Mouse (Mus musculus): ENCODE data around the gene Cdh13. TPM values are rescaled to one million over a fixed set of nuclear protein-coding genes. Genes with fewer than 3 reads are reported as not detected.

Gene Cdh13
- total RNA-seq, 2 experiments from 2014 or later: 5.9 to 12.6 TPM

DNA sequence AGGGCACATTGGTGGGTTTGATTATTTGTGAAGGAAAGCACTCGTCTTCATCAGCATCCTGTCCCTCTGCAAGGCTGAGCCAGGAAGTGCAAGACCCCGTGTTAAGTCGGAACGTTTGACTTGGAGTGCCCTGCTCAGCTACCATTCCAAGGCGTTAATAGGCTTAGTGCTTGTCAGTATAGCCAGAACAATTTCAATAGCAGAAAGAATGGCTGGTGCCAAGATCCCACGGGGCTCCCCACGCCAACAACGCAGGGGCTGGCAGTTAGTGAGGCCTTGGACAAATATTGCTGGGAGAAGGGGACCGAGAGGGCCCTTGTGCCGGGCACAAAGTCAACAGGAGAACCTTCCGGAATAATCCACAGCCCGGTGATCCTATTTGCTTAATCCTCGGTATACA, 897.1 kb downstream of the Cdh13 start:
- DNase-seq (ENCODE audit: low spot score in 2 of 2): no peak

DNA sequence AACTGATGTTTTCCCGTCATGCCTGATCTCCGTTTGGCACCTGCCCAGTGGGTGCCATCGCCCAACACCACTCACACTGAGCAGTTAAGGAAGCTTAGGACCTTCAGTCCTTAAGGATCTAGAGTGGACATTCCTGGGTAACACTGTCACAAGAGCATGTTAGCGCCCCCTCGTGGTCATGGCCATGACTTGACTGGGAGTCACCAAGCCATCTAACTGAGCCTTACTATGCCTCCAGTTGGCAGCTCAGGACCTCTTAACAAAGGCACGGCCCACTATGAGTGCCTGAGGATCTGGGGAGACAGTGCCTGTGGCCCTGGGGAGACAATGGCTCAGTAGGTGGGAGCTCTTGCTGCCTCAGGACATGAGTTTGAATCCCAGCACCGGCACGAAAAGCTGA, 912.2 kb downstream of the Cdh13 start:
- DNase-seq (ENCODE audit: low spot score in 2 of 2): peak; percentile 3 to 40

DNA sequence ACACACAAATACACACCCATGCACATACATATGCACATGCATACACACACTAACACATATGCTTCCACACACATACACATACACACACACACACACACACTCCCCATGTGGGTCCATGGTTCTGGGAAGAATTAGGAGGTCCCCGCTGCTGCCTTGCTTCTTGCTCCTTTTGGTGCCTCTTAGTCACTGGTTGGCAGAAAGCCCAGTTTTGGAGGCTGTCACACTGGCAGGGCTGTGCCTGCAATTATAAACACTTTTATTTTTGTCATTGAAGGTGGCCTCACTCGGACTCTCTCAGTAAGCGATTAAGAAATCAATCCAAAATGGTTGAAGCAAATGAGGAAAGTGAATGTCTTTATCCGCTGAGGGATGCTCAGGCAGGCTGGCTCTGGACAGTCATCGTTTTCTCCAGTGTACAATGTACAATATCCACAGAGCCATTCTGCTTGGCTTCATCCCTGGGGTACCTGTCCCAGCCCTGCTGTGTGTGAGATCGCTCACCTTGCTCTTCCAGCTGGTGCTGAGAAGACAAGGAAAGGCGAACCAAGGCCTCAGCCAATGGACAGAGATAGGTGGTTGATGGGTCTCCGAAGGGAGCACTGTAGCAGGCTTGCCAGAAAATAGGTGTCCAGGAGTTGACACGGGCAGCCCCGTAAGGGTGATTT, 913.1 kb downstream of the Cdh13 start:
- DNase-seq (ENCODE audit: low spot score in 2 of 2): peak in 1 of 2 experiments; percentile 57

DNA sequence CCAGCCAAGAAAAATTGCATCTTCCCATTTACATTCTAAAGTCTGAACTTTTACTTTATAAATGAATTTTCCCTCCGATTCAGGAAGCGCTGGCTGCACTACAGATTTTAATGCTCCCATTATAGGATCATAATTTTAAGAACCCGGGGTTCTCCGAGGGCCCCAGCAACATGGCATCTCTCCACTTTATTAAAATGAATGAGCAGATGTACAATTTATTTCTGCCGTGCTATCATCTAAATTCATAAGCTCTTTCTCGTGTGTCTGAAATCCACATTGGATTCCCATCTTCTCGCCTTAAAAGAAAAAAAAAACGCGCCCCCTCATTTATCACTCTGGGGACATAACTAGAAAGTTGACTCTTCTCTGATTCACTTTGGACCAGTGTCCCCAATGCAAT, 925.0 kb downstream of the Cdh13 start:
- no peak for DNase-seq (ENCODE audit: low spot score in 2 of 2)

DNA sequence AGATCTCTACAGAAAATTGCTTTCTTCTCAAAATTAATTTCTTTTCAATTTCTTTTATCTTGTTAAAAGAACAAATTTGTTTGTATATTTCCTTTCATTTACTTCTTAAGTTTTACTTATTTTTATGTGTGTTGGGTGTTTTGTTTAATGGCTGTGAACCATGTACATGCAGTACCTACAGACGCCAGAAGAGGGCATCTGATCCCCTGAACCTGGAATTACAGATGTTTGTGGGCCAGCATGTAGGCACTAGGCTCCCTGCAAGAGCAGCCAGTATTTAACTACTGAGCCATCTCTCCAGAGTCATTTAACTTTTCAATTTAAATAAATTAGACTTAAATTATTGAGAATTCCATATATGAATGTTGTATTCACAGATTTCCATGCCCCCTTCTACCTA, 941.0 kb downstream of the Cdh13 start:
- peak; percentile 46 to 57 for DNase-seq (ENCODE audit: low spot score in 2 of 2)

DNA sequence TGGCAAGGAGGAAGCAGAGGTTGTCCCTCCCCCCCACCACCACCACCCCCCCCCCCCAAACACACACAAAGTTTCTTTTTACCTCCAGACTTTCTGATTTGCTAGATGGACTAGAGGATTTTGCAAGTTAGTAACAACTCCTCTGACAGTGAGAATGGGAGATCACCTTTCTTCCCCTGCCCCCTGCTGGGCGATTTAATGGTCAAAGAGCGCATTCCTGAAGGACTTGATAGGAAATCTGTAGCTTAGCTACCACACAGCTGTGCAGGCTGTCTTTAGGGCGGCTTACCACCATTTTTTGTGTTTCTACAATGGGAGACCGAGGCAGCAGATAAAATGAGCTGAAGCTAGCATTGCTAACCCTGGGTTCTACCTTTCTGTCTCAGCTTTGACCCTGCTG, 961.6 kb downstream of the Cdh13 start:
- DNase-seq (ENCODE audit: low spot score in 2 of 2): no peak

DNA sequence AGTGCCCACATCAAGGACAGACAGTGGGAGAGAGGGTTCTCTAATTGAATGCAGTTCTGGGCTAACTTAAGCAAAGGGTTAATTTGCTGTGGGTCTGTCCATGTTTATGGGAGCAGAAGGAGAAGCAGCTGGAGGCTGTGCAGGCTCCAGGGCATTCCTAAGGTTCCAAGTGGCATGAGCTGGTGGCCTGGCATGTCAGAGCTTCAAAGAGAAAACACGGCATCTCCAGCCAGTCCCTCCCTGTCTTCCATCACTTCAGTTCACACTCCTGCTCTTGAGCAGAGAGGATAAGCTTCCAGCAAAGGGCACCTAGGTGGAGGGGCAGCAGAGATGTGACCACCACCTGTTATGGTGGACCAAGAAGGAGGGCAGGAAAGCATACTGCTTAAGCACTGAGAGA, 962.1 kb downstream of the Cdh13 start:
- no peak for DNase-seq (ENCODE audit: low spot score in 2 of 2)

DNA sequence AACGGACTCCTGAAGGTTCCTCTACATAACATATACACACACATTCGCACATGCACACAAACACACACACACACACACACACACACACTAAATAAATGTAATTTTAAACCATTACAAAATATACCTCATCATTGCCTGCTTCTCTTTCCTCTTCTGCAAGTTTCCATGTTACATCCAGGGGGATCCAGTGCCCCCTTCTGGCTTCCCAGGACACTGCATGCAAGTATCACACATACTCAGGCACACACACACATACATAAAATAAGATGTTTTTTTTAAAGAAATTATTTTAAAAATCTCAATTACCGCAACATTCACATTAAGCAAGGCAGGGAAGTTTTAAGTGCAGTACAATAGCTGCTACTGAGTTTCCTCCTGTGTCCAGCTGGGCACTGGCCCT, 970.8 kb downstream of the Cdh13 start:
- DNase-seq (ENCODE audit: low spot score in 2 of 2): no peak

DNA sequence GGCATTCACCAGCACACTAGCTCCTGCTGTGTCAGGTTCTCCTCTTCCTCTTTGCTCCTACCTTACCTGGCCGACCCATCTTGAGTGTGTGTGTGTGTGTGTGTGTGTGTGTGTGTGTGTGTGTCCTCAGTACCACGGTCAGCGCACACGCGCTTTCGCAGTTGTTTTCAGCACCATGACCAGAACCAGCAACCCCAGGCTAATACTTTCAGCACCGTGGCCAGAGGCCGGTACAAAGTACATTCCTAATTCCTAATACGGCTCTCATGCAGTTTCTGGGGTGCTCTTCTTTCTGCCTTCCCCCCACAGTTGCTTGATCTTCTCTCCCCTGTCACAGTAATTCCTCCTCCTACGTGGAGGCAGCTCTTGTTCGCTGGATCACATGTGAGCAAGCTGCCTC, 975.1 kb downstream of the Cdh13 start:
- no peak for DNase-seq (ENCODE audit: low spot score in 2 of 2)

DNA sequence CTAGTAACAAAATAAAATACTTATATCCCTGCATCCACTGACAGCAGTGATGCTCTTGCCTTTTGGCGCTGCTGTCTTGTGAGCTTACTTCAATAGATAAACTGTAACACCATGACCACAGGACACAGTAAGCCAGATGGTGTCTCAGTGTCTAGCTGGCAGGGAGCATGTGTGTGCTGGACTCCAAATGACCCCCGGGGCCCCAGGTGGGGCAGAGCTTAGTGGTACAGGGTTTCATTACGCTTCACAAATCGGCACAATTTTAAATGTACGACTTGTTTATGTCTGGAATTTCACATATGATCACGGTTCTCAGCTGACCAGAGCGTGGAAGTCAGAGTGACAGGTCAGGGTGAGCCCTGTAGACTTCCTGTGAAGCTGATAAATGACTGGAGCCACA, 980.2 kb downstream of the Cdh13 start:
- no peak for DNase-seq (ENCODE audit: low spot score in 2 of 2)

DNA sequence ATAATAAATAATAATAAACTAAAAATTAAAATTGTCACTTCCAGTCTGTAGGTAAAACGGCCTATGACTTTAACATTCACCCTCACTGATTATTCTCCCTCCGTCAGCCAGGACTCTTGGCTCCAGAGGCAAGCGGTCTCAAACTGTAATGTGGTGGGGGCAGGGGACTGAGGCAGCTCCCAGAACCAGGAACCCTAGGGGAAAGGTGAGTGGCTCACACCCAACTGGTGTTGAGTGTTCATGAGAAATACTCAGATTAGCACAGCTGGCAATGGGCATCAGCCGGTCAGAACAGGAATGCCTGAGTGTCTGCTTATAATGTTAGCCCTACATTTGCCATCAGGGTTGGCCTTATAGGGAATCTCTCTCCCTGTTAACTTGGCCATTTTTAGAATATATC, 982.8 kb downstream of the Cdh13 start:
- no peak for DNase-seq (ENCODE audit: low spot score in 2 of 2)

DNA sequence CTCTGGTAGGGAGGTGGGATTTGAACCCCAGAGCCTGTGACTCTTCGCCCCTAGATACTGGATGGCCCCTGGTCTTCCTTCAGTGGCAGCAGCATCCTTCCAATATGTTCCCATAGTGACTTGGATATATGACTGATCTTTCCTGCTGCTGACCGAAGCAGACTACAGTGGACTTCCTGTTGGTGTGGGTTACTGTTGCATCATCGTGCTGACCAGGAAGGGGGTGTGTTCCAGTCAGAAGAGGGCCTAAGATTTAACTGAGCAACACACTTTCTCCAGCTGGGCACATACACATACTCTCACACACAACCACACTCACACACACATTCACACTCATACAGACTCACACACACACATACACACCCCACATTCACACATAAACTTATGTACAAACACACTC, 986.0 kb downstream of the Cdh13 start:
- DNase-seq (ENCODE audit: low spot score in 2 of 2): no peak

DNA sequence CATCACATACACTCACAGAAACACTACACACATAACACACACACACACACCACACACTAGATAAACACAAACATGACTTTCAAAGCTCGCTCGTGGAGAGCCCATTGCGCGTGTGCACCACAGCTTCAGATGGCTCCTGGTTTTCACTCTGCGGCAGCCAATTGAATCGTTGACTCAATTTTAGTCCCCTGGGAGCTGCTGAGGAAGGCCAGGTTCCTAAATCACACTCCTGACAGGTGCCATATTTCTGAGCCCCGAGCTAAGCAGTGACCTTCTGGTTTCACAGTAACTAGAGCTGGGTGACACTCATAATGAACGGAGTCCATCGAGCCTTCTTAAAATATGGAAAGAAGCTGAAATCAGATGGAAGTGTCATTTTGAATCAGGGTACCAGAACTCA, 986.8 kb downstream of the Cdh13 start:
- DNase-seq (ENCODE audit: low spot score in 2 of 2): no peak

DNA sequence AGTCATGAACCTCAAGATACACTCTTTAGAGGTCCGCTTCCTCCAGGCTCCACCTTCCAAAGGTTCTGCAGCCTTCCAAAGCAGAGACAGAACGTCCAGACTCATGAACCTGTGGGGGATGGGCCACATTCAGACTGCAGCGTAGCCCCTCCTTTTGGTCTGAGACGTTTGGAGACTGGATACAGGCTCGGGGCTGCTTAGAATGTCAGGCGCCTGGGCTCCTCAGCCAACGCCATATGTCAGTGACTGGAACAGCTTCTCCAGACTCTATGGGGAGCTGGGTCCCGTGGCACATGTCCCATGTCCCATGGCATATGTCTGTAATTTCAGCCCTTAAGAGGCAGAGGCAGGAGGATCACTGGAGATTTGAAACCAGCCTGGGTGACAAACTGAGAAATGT, 989.4 kb downstream of the Cdh13 start:
- DNase-seq (ENCODE audit: low spot score in 2 of 2): no peak

DNA sequence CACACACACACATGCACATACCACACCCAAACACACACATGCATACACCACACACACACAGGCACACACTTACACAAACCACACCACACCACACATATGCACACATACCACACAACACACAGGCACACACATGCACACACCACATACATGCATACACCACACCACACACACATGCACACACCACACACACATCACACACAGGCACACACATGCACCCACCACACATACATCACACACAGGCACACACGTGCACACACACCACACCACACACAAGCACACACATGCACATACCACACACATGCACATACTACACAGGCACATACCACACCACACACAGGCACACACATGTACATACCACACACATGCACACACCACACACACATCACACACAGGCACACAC, 991.9 kb downstream of the Cdh13 start:
- DNase-seq (ENCODE audit: low spot score in 2 of 2): no peak

DNA sequence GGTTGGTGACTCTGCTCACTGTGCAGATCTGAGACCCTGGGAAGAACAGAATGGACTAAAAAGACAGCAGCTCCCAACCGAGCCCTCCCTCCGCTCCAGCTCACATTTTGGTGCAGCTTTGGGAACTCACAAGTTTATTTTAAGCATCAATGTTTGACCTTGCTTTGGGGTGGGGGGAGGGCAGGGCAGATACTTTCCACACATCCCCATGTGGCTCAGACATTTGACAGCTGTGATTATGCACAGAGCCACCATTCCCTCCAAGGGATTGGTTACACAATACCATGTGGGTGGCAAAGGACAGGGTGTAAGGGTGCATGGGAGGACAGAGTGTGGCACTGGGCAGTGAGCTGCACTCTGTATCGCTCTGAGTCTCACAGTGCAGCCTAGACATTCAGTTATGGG, 993.5 kb downstream of the Cdh13 start:
- no peak for DNase-seq (ENCODE audit: low spot score in 2 of 2)

DNA sequence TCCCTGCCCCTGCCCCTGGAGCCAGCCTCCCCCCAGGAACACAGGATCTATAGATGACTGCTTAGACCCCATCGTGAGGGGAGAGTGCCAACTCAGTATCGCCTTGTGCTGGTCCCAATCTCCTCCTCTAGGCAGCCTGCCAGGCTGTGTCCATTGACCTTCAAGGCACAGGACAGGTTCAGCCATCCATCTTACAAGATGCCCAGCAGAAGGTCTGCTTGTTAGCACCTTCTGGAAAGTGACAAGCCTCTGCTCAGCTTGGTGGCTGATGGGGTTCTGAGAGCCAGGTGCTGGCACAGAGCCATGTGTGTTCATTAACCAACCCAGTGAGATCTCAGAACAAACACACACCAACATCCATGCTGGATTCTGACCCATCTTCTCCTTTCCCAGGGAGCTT, 998.2 kb downstream of the Cdh13 start:
- no peak for DNase-seq (ENCODE audit: low spot score in 2 of 2)

DNA sequence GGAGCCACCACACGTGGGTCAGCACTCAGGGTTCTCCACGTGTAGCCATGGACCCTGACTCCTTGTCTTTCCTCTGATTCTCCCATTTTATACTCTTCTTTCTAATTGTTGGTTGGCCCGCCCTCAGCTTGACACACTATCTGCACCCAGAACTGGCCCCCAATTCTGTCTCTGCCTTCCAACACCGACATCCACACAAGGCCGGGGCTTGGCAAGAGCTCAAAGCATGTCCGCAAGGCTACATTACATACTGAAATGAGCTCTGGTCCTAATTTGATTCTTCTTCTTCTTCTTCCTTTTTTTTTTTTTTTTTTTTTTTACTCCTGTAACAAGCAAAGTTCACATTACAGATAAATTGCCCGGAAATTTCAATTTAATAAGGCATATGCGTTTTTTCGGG, 1001.0 kb downstream of the Cdh13 start:
- no peak for DNase-seq (ENCODE audit: low spot score in 2 of 2)

DNA sequence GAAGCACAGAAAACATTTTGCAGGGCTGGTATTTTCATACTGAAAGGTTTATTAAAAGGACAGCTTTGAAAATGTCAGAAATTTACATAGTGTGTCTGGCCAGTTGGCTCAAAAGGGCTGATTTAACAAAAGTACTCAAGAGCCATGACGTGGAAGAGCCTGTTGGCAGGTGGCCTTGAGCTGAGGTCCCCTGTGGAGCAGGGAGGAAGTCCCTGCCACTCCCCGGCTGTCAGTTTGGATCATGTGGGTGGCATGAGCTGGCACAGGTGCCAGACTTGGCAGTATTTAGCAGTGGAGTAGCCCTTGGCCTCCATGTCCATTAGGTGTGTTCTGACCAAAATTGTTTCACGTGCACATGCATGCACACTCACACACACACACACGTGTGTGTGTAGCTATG, 1001.4 kb downstream of the Cdh13 start:
- DNase-seq (ENCODE audit: low spot score in 2 of 2): no peak

DNA sequence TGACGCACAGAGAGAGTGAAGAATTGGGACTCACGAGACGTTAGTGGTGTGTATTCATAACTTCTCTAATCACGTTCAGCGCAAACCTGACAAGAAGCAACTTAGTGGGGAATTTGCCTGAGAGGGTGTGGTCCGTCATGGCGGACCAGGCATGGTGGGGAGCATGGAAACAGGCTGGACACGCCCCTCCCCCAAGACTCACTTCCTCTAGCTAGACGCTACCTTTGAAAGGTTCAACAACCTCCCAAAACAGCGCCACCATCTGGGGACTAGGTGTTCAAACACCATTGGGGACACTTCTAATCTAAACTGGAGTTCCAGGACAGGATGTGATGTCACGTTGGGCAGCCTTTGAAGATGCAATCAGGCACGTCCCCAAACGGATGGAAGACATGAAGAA, 1011.9 kb downstream of the Cdh13 start:
- no peak for DNase-seq (ENCODE audit: low spot score in 2 of 2)

DNA sequence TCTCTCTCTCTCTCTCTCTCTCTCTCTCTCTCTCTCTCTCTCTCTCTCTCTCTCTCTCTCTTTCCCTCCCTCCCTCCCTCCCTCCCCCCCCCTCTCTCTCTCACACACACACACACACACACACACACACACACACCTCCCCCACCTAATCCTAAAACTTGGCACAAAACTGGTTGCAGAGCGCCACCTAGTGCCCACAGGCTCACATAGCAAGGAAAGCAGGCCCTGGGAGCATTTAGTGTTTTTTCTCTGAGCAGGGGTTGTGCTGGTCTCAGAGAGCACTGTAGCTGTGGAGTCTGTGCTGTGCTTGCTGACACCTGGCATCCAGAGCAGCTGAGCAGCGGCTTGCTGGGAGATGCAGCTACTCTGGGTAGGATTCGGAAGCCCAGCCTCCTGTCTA, 1014.2 kb downstream of the Cdh13 start:
- DNase-seq (ENCODE audit: low spot score in 2 of 2): peak; percentile 50

DNA sequence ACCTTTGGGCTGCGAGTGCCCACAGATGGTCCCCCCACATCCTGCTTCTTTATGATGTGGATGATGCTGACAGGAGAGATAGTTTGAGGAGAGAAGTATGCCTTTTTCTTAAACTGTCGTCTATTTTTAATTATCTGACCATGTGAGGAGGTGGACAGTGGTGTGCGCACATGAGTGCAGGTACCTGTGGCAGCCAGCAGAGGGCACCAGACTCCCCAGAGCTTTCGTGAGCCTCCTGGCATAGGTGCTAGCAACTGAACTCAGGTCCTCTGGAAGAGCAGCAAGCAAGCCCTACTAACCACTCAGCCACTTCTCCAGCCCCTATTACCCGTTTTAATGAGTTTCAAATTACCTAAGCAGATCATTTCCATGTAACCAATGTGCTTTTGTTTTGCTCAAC, 1016.8 kb downstream of the Cdh13 start:
- DNase-seq (ENCODE audit: low spot score in 2 of 2): no peak

DNA sequence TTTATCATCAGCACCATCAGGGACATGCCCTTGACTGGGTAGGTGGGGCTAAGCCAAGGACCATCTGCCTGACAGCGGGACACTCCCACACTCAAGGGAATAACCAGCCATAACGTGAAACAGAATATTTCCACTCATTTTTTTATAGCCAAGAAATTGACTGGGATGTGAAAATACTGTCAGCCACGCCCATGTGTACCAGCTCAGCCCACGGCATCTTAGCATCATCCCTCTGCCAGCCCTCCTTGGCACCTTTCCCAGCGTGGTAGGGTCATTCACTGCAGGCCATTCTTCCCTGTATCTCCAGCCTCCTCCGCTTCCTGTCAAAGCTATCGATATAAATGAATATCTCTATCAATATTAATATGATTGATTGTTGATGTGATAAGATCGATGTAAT, 1020.7 kb downstream of the Cdh13 start:
- DNase-seq (ENCODE audit: low spot score in 2 of 2): no peak

DNA sequence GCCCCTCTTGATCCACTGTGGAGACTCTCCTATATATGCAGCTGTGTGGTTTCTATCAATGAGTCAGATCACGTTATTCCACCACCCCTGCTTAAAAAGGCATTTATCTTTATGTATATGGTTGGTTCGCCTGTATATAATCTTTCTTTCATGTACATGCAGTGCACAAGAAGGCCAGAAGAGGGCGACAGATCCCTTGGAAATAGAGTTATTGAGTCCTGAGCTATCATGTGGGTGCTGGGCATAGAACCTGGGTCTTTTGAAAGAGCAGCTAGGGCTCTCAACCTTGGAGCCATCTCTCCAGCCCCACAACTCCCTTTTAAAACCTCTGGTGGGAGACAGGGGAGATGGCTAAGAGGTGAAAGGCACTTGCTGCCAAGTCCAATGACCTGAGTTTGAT, 1027.9 kb downstream of the Cdh13 start:
- peak; percentile 16 to 30 for DNase-seq (ENCODE audit: low spot score in 2 of 2)
